Mouse (Mus musculus) gastrocnemius, adult 8-10 months (tissue): ENCODE data around the gene Zfp746. TPM values are rescaled to one million over a fixed set of nuclear protein-coding genes. Genes with fewer than 3 reads are reported as not detected.

Experiments used
- DNase-seq, 2 experiments: peaks; one replicate each; pipeline ENCODE4 v3.0.0; 2022; ENCODE audit warnings: low spot score in 2 of 2
- microRNA-seq: library from miRNA; unstranded; fragments of <30 nt; microRNA quantifications from one replicate; pipeline ENCODE4 v1.2.0, GENCODE M21; 2022
- total RNA-seq, 4 experiments: library from RNA; stranded (reverse); gene quantifications; 2 replicates each; pipeline ENCODE4 v1.2.4; 2022

Zfp746 gene
- total RNA-seq, 4 experiments from 2014 or later: 8.5 to 12.9 (median 10.0) TPM

GRCm38 (mm10) chr6:48047450-48048351 is 38.7 kb downstream of the Zfp746 start:
- no peak for DNase-seq

GRCm38 (mm10) chr6:48047114-48047449 is 39.3 kb downstream of the Zfp746 start:
- DNase-seq: no peak

GRCm38 (mm10) chr6:48032661-48033060 is 53.7 kb downstream of the Zfp746 start:
- DNase-seq: no peak

GRCm38 (mm10) chr6:48025905-48026660 is 60.3 kb downstream of the Zfp746 start:
- no peak for DNase-seq

GRCm38 (mm10) chr6:48024994-48025345 is 61.4 kb downstream of the Zfp746 start:
- DNase-seq: no peak

- DNase-seq: no peak
Measured at GRCm38 (mm10) chr6:48024330-48024993, 61.9 kb downstream of the Zfp746 start.

- DNase-seq: no peak
Measured at GRCm38 (mm10) chr6:48022672-48023071, 63.7 kb downstream of the Zfp746 start.

GRCm38 (mm10) chr6:48021678-48022077 is 64.7 kb downstream of the Zfp746 start:
- no peak for DNase-seq

- no peak for DNase-seq
Measured at GRCm38 (mm10) chr6:48020006-48020405, 66.4 kb downstream of the Zfp746 start.

- DNase-seq: no peak
Measured at GRCm38 (mm10) chr6:48016841-48017240, 69.6 kb downstream of the Zfp746 start.

GRCm38 (mm10) chr6:48016090-48016521 is 70.3 kb downstream of the Zfp746 start:
- peak; percentile 21 to 54 for DNase-seq

Small RNA genes lying within 50 kb of the gene (microRNA-seq; reads per million reads assigned to microRNA genes)
- gene Gm24563: not detected

Other genes with a start within 250 kb of the Zfp746 start
- 1 to 10 TPM; 4.7 to 5.9 (median 4.9) TPM for gene Zfp282, start 209.4 kb downstream of the Zfp746 start, total RNA-seq
- 10 to 100 TPM in 1 of 4 experiments, 1 to 10 TPM in 3; 7.0 to 10.2 (median 9.1) TPM for gene Zfp212, start 166.1 kb downstream of the Zfp746 start, total RNA-seq
- 1 to 10 TPM; 6.0 to 9.0 (median 8.1) TPM for gene Zfp956, start 133.2 kb downstream of the Zfp746 start, total RNA-seq
- 10 to 100 TPM; 20.6 to 24.3 (median 22.9) TPM for gene Zfp777, start 37.7 kb downstream of the Zfp746 start, total RNA-seq